Mouse (Mus musculus) liver, embryonic 11.5 days (tissue): Measurements from ENCODE around the gene Lpp. TPM values are rescaled to one million over a fixed set of nuclear protein-coding genes. Genes with fewer than 3 reads are reported as not detected.

Source experiments
- ATAC-seq: fragments of 200-750 bp; cut with Nextera tagmentation; replicated peaks from 2 replicates; pipeline ENCODE4 v1.8.0; 2017; ENCODE audit warnings: moderate number of reproducible peaks, mild to moderate bottlenecking, moderate TSS enrichment, moderate library complexity; ENCODE audit not compliant: low FRiP score
- DNase-seq: peaks from one replicate; pipeline ENCODE4 v3.0.0-alpha.2; 2017; ENCODE audit warnings: low spot score
- H3K27ac ChIP-seq: fragments of 300-500 bp; sonication (generic); 2 replicates; pipeline ENCODE4 v1.5.1; 2014; ENCODE audit warnings: mild to moderate bottlenecking, low read depth, low read length, control low read depth
- H3K27me3 ChIP-seq: fragments of 300-500 bp; sonication (generic); replicated peaks from 2 replicates; pipeline ENCODE4 v1.6.1; 2014; ENCODE audit warnings: low read length, mixed read lengths; ENCODE audit not compliant: control insufficient read depth, insufficient read depth
- H3K36me3 ChIP-seq: fragments of 300-500 bp; sonication (generic); 2 replicates; pipeline ENCODE4 v1.6.1; 2014; ENCODE audit warnings: mild to moderate bottlenecking, low read length, moderate library complexity, mixed read lengths; ENCODE audit not compliant: control insufficient read depth, insufficient read depth
- H3K4me1 ChIP-seq: fragments of 300-500 bp; sonication (generic); replicated peaks from 2 replicates; pipeline ENCODE4 v1.6.1; 2014; ENCODE audit warnings: low read length, mixed read lengths; ENCODE audit not compliant: control insufficient read depth, insufficient read depth
- H3K4me2 ChIP-seq: fragments of 300-500 bp; sonication (generic); 2 replicates; pipeline ENCODE4 v1.6.1; 2014; ENCODE audit warnings: mild to moderate bottlenecking, control low read depth, moderate library complexity
- H3K4me3 ChIP-seq: fragments of 300-500 bp; sonication (generic); 2 replicates; pipeline ENCODE4 v1.5.1; 2014; ENCODE audit warnings: low read depth, low read length, control low read depth
- H3K9ac ChIP-seq: fragments of 300-500 bp; sonication (generic); 2 replicates; pipeline ENCODE4 v1.6.1; 2014; ENCODE audit warnings: low read depth, low read length, control low read depth
- H3K9me3 ChIP-seq: fragments of 300-500 bp; sonication (generic); 2 replicates; pipeline ENCODE4 v1.6.1; 2016; ENCODE audit warnings: low read length, inconsistent platforms, mixed read lengths; ENCODE audit not compliant: control insufficient read depth
- WGBS: fragments of 180-500 bp; shearing (Covaris S2); extraction: QIAGEN DNeasy Blood & Tissue Kit; methylation state at CpG from one replicate; pipeline ENCODE4 v1.1.7; 2014; 5-methylcytosine and 5-hydroxymethylcytosine counted together
- polyA plus RNA-seq: library from polyadenylated mRNA; unstranded; fragments of >200 nt; fragmentation: Nextera tagmentation; extraction: Ambion mirVana; gene quantifications from 2 replicates; pipeline ENCODE4 v1.2.1, GENCODE M21; 2014

The Lpp gene
- polyA plus RNA-seq, 1 experiment from 2014 or later: 21.2 TPM

- H3K36me3 ChIP-seq: no peaks in the 10 kb centered on the region
- H3K9me3 ChIP-seq: no peaks in the 10 kb centered on the region
- H3K27me3 ChIP-seq: no peaks in the 10 kb centered on the region
- no peak overlapping the region for H3K4me2 ChIP-seq
- ATAC-seq: no peak
- 78% methylated on average over 7 of the region's 7 CpGs for WGBS
- no peak overlapping the region for H3K27ac ChIP-seq
- no peak overlapping the region for H3K9ac ChIP-seq
- no peak for DNase-seq
- H3K4me3 ChIP-seq: no peak overlapping the region
- H3K4me1 ChIP-seq: peaks cover 4% of the 10 kb centered on the region; the same call in 1 of the 2 replicates
Measured at GRCm38 (mm10) chr16:24518785-24519184, 125.5 kb downstream of the Lpp start.

- no peak overlapping the region for H3K27ac ChIP-seq
Measured at GRCm38 (mm10) chr16:24527219-24527618, 133.9 kb downstream of the Lpp start.

GRCm38 (mm10) chr16:24531681-24532080 lies 138.4 kb downstream of the Lpp start:
- Histone ChIP-seq H3K27me3 (no peaks in the 10 kb centered on the region), H3K27ac (no peak overlapping the region), H3K4me3 (no peak overlapping the region), H3K4me1 (no peaks in the 10 kb centered on the region), H3K9me3 (no peaks in the 10 kb centered on the region), H3K9ac (no peak overlapping the region), H3K36me3 (no peaks in the 10 kb centered on the region), H3K4me2 (no peak overlapping the region)
- 84% methylated on average over 2 of the region's 2 CpGs for WGBS
- ATAC-seq (no peak), DNase-seq (no peak)

More at GRCm38 (mm10) chr16:24527219-24527618, 133.9 kb downstream of the Lpp start:
- ATAC-seq: no peak
- H3K4me2 ChIP-seq: no peak overlapping the region
- DNase-seq: no peak
- WGBS: 88% methylated on average over 7 of the region's 7 CpGs
- no peaks in the 10 kb centered on the region for H3K36me3 ChIP-seq
- H3K4me1 ChIP-seq: no peaks in the 10 kb centered on the region
- H3K27me3 ChIP-seq: no peaks in the 10 kb centered on the region
- no peak overlapping the region for H3K9ac ChIP-seq
- H3K4me3 ChIP-seq: no peak overlapping the region
- H3K9me3 ChIP-seq: no peaks in the 10 kb centered on the region

GRCm38 (mm10) chr16:24535221-24535620 lies 141.9 kb downstream of the Lpp start:
- Histone ChIP-seq H3K4me1 (no peaks in the 10 kb centered on the region), H3K4me3 (no peak overlapping the region), H3K36me3 (no peaks in the 10 kb centered on the region), H3K27me3 (no peaks in the 10 kb centered on the region), H3K4me2 (no peak overlapping the region), H3K9ac (no peak overlapping the region), H3K27ac (no peak overlapping the region), H3K9me3 (no peaks in the 10 kb centered on the region)
- ATAC-seq (no peak), DNase-seq (no peak)
- WGBS: 81% methylated on average over 6 of the region's 6 CpGs

- Histone ChIP-seq H3K9ac (no peak overlapping the region), H3K27ac (no peak overlapping the region), H3K4me2 (no peak overlapping the region), H3K4me1 (no peaks in the 10 kb centered on the region), H3K27me3 (no peaks in the 10 kb centered on the region), H3K4me3 (no peak overlapping the region), H3K36me3 (no peaks in the 10 kb centered on the region), H3K9me3 (no peaks in the 10 kb centered on the region)
- ATAC-seq (no peak), DNase-seq (no peak)
- WGBS: 73% methylated on average over 7 of the region's 7 CpGs
Measured at GRCm38 (mm10) chr16:24536261-24536660, 143.0 kb downstream of the Lpp start.

- Histone ChIP-seq H3K4me3 (no peak overlapping the region), H3K4me2 (no peak overlapping the region), H3K27me3 (no peaks in the 10 kb centered on the region), H3K36me3 (no peaks in the 10 kb centered on the region), H3K4me1 (no peaks in the 10 kb centered on the region), H3K27ac (no peak overlapping the region), H3K9ac (no peak overlapping the region), H3K9me3 (no peaks in the 10 kb centered on the region)
- no peak for DNase-seq
- no peak for ATAC-seq
- 82% methylated on average over 4 of the region's 4 CpGs for WGBS
Measured at GRCm38 (mm10) chr16:24539003-24539402, 145.7 kb downstream of the Lpp start.

- no peak overlapping the region for H3K4me3 ChIP-seq
- no peaks in the 10 kb centered on the region for H3K4me1 ChIP-seq
- ATAC-seq (no peak), DNase-seq (no peak)
- WGBS: 91% methylated on average over 7 of the region's 7 CpGs
- no peaks in the 10 kb centered on the region for H3K36me3 ChIP-seq
- no peak overlapping the region for H3K27ac ChIP-seq
- no peak overlapping the region for H3K9ac ChIP-seq
- H3K4me2 ChIP-seq: no peak overlapping the region
- no peaks in the 10 kb centered on the region for H3K27me3 ChIP-seq
- no peaks in the 10 kb centered on the region for H3K9me3 ChIP-seq
Measured at GRCm38 (mm10) chr16:24542864-24543263, 149.6 kb downstream of the Lpp start.

GRCm38 (mm10) chr16:24545366-24545765 lies 152.1 kb downstream of the Lpp start:
- ATAC-seq: no peak
- Histone ChIP-seq H3K4me2 (no peak overlapping the region), H3K4me1 (no peaks in the 10 kb centered on the region), H3K27me3 (no peaks in the 10 kb centered on the region), H3K9me3 (no peaks in the 10 kb centered on the region), H3K27ac (no peak overlapping the region), H3K9ac (no peak overlapping the region), H3K4me3 (no peak overlapping the region), H3K36me3 (no peaks in the 10 kb centered on the region)
- no peak for DNase-seq
- 80% methylated on average over 5 of the region's 5 CpGs for WGBS

GRCm38 (mm10) chr16:24558458-24558857 lies 165.2 kb downstream of the Lpp start:
- no peaks in the 10 kb centered on the region for H3K36me3 ChIP-seq
- no peaks in the 10 kb centered on the region for H3K9me3 ChIP-seq
- no peaks in the 10 kb centered on the region for H3K27me3 ChIP-seq
- H3K4me1 ChIP-seq: no peaks in the 10 kb centered on the region
- no peak overlapping the region for H3K27ac ChIP-seq
- no peak overlapping the region for H3K9ac ChIP-seq
- 90% methylated on average over 4 of the region's 4 CpGs for WGBS
- ATAC-seq (no peak), DNase-seq (no peak)
- H3K4me2 ChIP-seq: no peak overlapping the region
- no peak overlapping the region for H3K4me3 ChIP-seq
